Mouse (Mus musculus) MEL (cell line): ENCODE results near the gene Cp.

Experiments
- CTCF ChIP-seq, 3 experiments: IDR thresholded peaks in 2 of 3; conservative IDR thresholded peaks in 1 of 3; 2 replicates each; pipeline ENCODE4 v1.5.1; 2011 to 2012; ENCODE audit warnings: low read length in 3 of 3, low read depth in 2 of 3, mild to moderate bottlenecking in 2 of 3, improper control_type of control experiment in 1 of 3, inconsistent platforms in 1 of 3, mixed read lengths in 1 of 3, moderate library complexity in 1 of 3; ENCODE audit not compliant: control insufficient read depth in 1 of 3, insufficient read depth in 1 of 3, poor library complexity in 1 of 3, severe bottlenecking in 1 of 3
- KAT2A ChIP-seq: conservative IDR thresholded peaks from 2 replicates; pipeline ENCODE4 v1.6.1; 2012; ENCODE audit warnings: low read depth, low read length, improper control_type of control experiment, inconsistent platforms
- MYC ChIP-seq: IDR thresholded peaks from 2 replicates; pipeline ENCODE4 v1.6.1; 2011; ENCODE audit warnings: low read depth, mild to moderate bottlenecking, low read length, improper control_type of control experiment, moderate library complexity
- POLR2A ChIP-seq, 2 experiments: IDR thresholded peaks; 2 replicates each; pipeline ENCODE4 v1.6.1; 2011 to 2012; ENCODE audit warnings: low read length in 2 of 2, mild to moderate bottlenecking in 2 of 2, control low read depth in 1 of 2, improper control_type of control experiment in 1 of 2, low read depth in 1 of 2, moderate library complexity in 1 of 2; ENCODE audit not compliant: control insufficient read depth in 1 of 2, insufficient read depth in 1 of 2, poor library complexity in 1 of 2
- SMC3 ChIP-seq: IDR thresholded peaks from 2 replicates; pipeline ENCODE4 v1.6.1; 2011; ENCODE audit warnings: low read depth, low read length, improper control_type of control experiment
- UBTF ChIP-seq: IDR thresholded peaks from 2 replicates; pipeline ENCODE4 v1.6.1; 2012; ENCODE audit warnings: low read depth, mild to moderate bottlenecking, inconsistent platforms, low read length, improper control_type of control experiment, moderate library complexity, borderline replicate concordance; ENCODE audit not compliant: insufficient read depth
- USF1 ChIP-seq: IDR thresholded peaks from 2 replicates; pipeline ENCODE4 v1.6.1; 2014; ENCODE audit warnings: low read depth, mild to moderate bottlenecking, inconsistent platforms, low read length, improper control_type of control experiment, moderate library complexity
- USF2 ChIP-seq, 2 experiments: IDR thresholded peaks; 2 replicates each; pipeline ENCODE4 v1.6.1; 2011 to 2012; ENCODE audit warnings: improper control_type of control experiment in 2 of 2, low read length in 2 of 2, borderline replicate concordance in 1 of 2, inconsistent platforms in 1 of 2, low read depth in 1 of 2, mild to moderate bottlenecking in 1 of 2; ENCODE audit not compliant: insufficient read depth in 1 of 2

- TF ChIP-seq CTCF (IDR thresholded peaks at IDR 0.05 in 2 of 3, conservative IDR thresholded peaks at IDR 0.05 in 1 of 3; ENCODE audit: control insufficient read depth in 1 of 3, insufficient read depth in 1 of 3, low read depth in 2 of 3, low read length in 3 of 3, poor library complexity in 1 of 3, severe bottlenecking in 1 of 3) (no peak), KAT2A (no peak), POLR2A (IDR thresholded peaks at IDR 0.05; ENCODE audit: control insufficient read depth in 1 of 2, insufficient read depth in 1 of 2, low read depth in 1 of 2, low read length in 2 of 2, poor library complexity in 1 of 2) (no peak), SMC3 (no peak), USF2 (IDR thresholded peaks at IDR 0.05; ENCODE audit: borderline replicate concordance in 1 of 2, insufficient read depth in 1 of 2, low read depth in 1 of 2, low read length in 2 of 2) (no peak), MYC (no peak), USF1 (no peak), UBTF (no peak)
Observed at GRCm38 (mm10) chr3:20007275-20007674, 50.4 kb downstream of the Cp start.
